Mouse (Mus musculus) kidney, postnatal 14 days (tissue): ENCODE results near the gene Wnk2.
A peak's percentile ranks its signal among the peaks of the same experiment; 100 is the strongest.

Experiments
- DNase-seq: peaks from one replicate; pipeline ENCODE4 v3.0.0; 2022; ENCODE audit warnings: mixed read lengths

Wnk2 gene

GRCm38 (mm10) chr13:49147858-49148226 lies at the start of gene Wnk2:
Gene Wnk2, minus strand, starts transcription at chr13:49148014.
- peak; percentile 83 for DNase-seq

GRCm38 (mm10) chr13:49196766-49197165 lies 49.0 kb upstream of the Wnk2 start:
- peak; percentile 34 for DNase-seq

- no peak for DNase-seq
Measured at GRCm38 (mm10) chr13:49196211-49196610, 48.4 kb upstream of the Wnk2 start.

GRCm38 (mm10) chr13:49195651-49196050 lies 47.8 kb upstream of the Wnk2 start:
- DNase-seq = no peak

GRCm38 (mm10) chr13:49194811-49195210 lies 47.0 kb upstream of the Wnk2 start:
- no peak for DNase-seq

GRCm38 (mm10) chr13:49193650-49194049 lies 45.8 kb upstream of the Wnk2 start:
- no peak for DNase-seq

- DNase-seq = peak; percentile 49
Measured at GRCm38 (mm10) chr13:49192156-49192855, 44.5 kb upstream of the Wnk2 start.

GRCm38 (mm10) chr13:49191673-49192035 lies 43.8 kb upstream of the Wnk2 start:
- DNase-seq = no peak

- DNase-seq = peak; percentile 80
Measured at GRCm38 (mm10) chr13:49190876-49191672, 43.3 kb upstream of the Wnk2 start.

GRCm38 (mm10) chr13:49189970-49190870 lies 42.4 kb upstream of the Wnk2 start:
- peak; percentile 89 for DNase-seq

- DNase-seq = no peak
Measured at GRCm38 (mm10) chr13:49188966-49189360, 41.1 kb upstream of the Wnk2 start.

GRCm38 (mm10) chr13:49188219-49188965 lies 40.6 kb upstream of the Wnk2 start:
- peak; percentile 64 for DNase-seq

- peak; percentile 90 for DNase-seq
Measured at GRCm38 (mm10) chr13:49187288-49188218, 39.7 kb upstream of the Wnk2 start, which contains the start of gene Ninj1. Gene Ninj1, plus strand, starts transcription at chr13:49187485.

- no peak for DNase-seq
Measured at GRCm38 (mm10) chr13:49186798-49187287, 39.0 kb upstream of the Wnk2 start.

- no peak for DNase-seq
Measured at GRCm38 (mm10) chr13:49183646-49184045, 35.8 kb upstream of the Wnk2 start.

GRCm38 (mm10) chr13:49183161-49183560 lies 35.3 kb upstream of the Wnk2 start:
- DNase-seq = no peak

GRCm38 (mm10) chr13:49181411-49181984 lies 33.7 kb upstream of the Wnk2 start:
- no peak for DNase-seq

- no peak for DNase-seq
Measured at GRCm38 (mm10) chr13:49180691-49181090, 32.9 kb upstream of the Wnk2 start.

GRCm38 (mm10) chr13:49180274-49180673 lies 32.5 kb upstream of the Wnk2 start:
- no peak for DNase-seq

- peak; percentile 64 for DNase-seq
Measured at GRCm38 (mm10) chr13:49178839-49179585, 31.2 kb upstream of the Wnk2 start.
